In the genomic region with DNA sequence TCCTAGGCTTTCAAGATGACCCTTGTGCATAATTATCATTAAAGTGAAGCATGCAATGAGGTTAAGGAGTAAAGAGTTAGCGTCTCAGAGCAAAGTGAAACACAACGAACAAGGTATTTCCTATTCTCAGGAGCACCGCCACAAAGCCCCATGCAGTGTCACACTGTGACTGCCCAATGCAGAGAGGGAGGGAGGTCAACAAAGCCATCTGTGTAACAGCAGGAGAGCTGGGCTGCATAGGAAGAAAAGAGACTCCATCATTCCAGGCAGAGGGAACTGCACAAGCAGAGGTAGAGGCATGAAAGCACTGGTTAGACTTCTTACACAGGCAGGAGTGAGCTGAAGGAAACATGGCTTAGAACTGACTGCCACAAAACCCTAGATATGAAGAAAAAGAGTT, we compare ENCODE assay signal across 33 mouse cellular contexts. TPM values are rescaled to one million over a fixed set of nuclear protein-coding genes. Genes with fewer than 3 reads are reported as not detected.
DNase-seq lines count a peak whose midpoint lies in the region; ATAC-seq lines count a peak whose summit lies in the region.
"Had no signal": no experiment of that assay in that cellular context is flagged by ENCODE, and none has a peak within 500 bp of the region (broad histone marks: within the 10 kb centered on the region; RNA-seq: fewer than 3 reads in every experiment).

No protein-coding gene starts in this region.

- H3K4me3 ChIP-seq in forebrain, embryonic 15.5 days: no peak overlapping the region
- H3K4me3 ChIP-seq: embryonic facial prominence, embryonic 10.5 days; embryonic facial prominence, embryonic 15.5 days; forebrain, embryonic 13.5 days; heart, embryonic 10.5 days; hindbrain, embryonic 13.5 days; kidney, embryonic 15.5 days; limb, embryonic 15.5 days; liver, embryonic 13.5 days; neural tube, embryonic 15.5 days; stomach, embryonic 15.5 days had no signal

- peaks cover 19% of the 10 kb centered on the region for H3K4me1 ChIP-seq in forebrain, embryonic 15.5 days

- no peaks in the 10 kb centered on the region for H3K36me3 ChIP-seq in forebrain, embryonic 15.5 days
- H3K36me3 ChIP-seq: embryonic facial prominence, embryonic 15.5 days; stomach, embryonic 15.5 days had no signal

- no peak overlapping the region for H3K4me2 ChIP-seq in forebrain, embryonic 15.5 days (replicated peaks)
- H3K4me2 ChIP-seq: embryonic facial prominence, embryonic 15.5 days; forebrain, embryonic 13.5 days; hindbrain, embryonic 13.5 days; kidney, embryonic 15.5 days; limb, embryonic 15.5 days; liver, embryonic 13.5 days; neural tube, embryonic 15.5 days; stomach, embryonic 15.5 days had no signal

- H3K9me3 ChIP-seq in forebrain, embryonic 15.5 days: no peaks in the 10 kb centered on the region
- H3K9me3 ChIP-seq: embryonic facial prominence, embryonic 10.5 days; embryonic facial prominence, embryonic 15.5 days; forebrain, embryonic 13.5 days; G1E; heart, embryonic 10.5 days; hindbrain, embryonic 13.5 days; kidney, embryonic 15.5 days; limb, embryonic 15.5 days; liver, embryonic 13.5 days; neural tube, embryonic 15.5 days; stomach, embryonic 15.5 days had no signal

- H3K27ac ChIP-seq in forebrain, embryonic 15.5 days (replicated peaks): no peak overlapping the region
- H3K27ac ChIP-seq: embryonic facial prominence, embryonic 10.5 days; embryonic facial prominence, embryonic 15.5 days; forebrain, embryonic 13.5 days; heart, embryonic 10.5 days; hindbrain, embryonic 13.5 days; kidney, embryonic 15.5 days; limb, embryonic 15.5 days; liver, embryonic 13.5 days; macrophage; neural tube, embryonic 15.5 days; stomach, embryonic 15.5 days had no signal

- no peak for DNase-seq in cerebellum, postnatal 4 days (ENCODE audit: low spot score in 2 of 2)
- peak; percentile 49 for DNase-seq in cerebellum, adult 11 months
- peak; percentile 77 for DNase-seq in cerebellum, adult 9-10 months
- DNase-seq in embryo, embryonic 10.5 days (ENCODE audit: low spot score): peak; percentile 30
- DNase-seq in kidney, postnatal 14 days: no peak
- no peak for DNase-seq in retina, postnatal 1 day
- DNase-seq: adrenal gland, adult 2 months; adrenal gland, postnatal 36 days; gastrocnemius, postnatal 14 days; heart, adult 11 months; heart, postnatal 4 days; kidney, postnatal 4 days; left cerebral cortex, postnatal 4 days; liver, embryonic 13.5 days; lung, adult 18-20 months; midbrain, embryonic 14.5 days; right cerebral cortex, postnatal 25 days had no signal

- peak; percentile 96 for ATAC-seq in cerebellum, adult (ENCODE audit: insufficient number of reproducible peaks, low FRiP score, low TSS enrichment)
- ATAC-seq in forebrain, embryonic 15.5 days (replicated peaks): no peak
- ATAC-seq: forebrain, embryonic 13.5 days; intestine, embryonic 16.5 days; lung, postnatal 0 days had no signal

- WGBS in forebrain, embryonic 15.5 days: 29% methylated on average over 3 of the region's 3 CpGs

- H3K27me3 ChIP-seq in forebrain, embryonic 15.5 days: no peaks in the 10 kb centered on the region
- H3K27me3 ChIP-seq: CH12.LX; embryonic facial prominence, embryonic 15.5 days; forebrain, embryonic 13.5 days; hindbrain, embryonic 13.5 days; kidney, embryonic 15.5 days; limb, embryonic 15.5 days; liver, embryonic 13.5 days; neural tube, embryonic 15.5 days; stomach, embryonic 15.5 days had no signal

- H3K9ac ChIP-seq in forebrain, embryonic 15.5 days (replicated peaks): no peak overlapping the region
- H3K9ac ChIP-seq: embryonic facial prominence, embryonic 15.5 days; forebrain, embryonic 13.5 days; hindbrain, embryonic 13.5 days; kidney, embryonic 15.5 days; limb, embryonic 15.5 days; liver, embryonic 13.5 days; neural tube, embryonic 15.5 days; stomach, embryonic 15.5 days had no signal

RNA-seq across cellular contexts. Expression of gene Lemd3, which starts 29.0 kb away (rescaled TPM):
- polyA plus RNA-seq in forebrain, embryonic 15.5 days (2015; fragmentation: Nextera tagmentation; extraction: Ambion mirVana): 3.2 and 3.9 TPM in 2 replicates

RNA-seq across cellular contexts. Expression of gene Msrb3, which starts 51.2 kb away (rescaled TPM):
- polyA plus RNA-seq in forebrain, embryonic 15.5 days (2015; fragmentation: Nextera tagmentation; extraction: Ambion mirVana): 1.5 and 1.7 TPM in 2 replicates
- polyA plus RNA-seq: G1E had no signal

Comparison
In these comparisons a context has a peak if more than half of its experiments do, and no peak if none do; other contexts are left out.
1. DNase-seq: peak in cerebellum, adult 11 months (single experiment), cerebellum, adult 9-10 months (single experiment) and embryo, embryonic 10.5 days (single experiment); none in cerebellum, postnatal 4 days (0 of 2), kidney, postnatal 14 days (single experiment) and retina, postnatal 1 day (single experiment).